Mouse (Mus musculus): Measurements from ENCODE around the gene Zfp213.
"Not testable (repeated sequence)": the region's sequence is repeated elsewhere in the genome, so short reads cannot be mapped to it uniquely, and the experiment has no call there.

DNA sequence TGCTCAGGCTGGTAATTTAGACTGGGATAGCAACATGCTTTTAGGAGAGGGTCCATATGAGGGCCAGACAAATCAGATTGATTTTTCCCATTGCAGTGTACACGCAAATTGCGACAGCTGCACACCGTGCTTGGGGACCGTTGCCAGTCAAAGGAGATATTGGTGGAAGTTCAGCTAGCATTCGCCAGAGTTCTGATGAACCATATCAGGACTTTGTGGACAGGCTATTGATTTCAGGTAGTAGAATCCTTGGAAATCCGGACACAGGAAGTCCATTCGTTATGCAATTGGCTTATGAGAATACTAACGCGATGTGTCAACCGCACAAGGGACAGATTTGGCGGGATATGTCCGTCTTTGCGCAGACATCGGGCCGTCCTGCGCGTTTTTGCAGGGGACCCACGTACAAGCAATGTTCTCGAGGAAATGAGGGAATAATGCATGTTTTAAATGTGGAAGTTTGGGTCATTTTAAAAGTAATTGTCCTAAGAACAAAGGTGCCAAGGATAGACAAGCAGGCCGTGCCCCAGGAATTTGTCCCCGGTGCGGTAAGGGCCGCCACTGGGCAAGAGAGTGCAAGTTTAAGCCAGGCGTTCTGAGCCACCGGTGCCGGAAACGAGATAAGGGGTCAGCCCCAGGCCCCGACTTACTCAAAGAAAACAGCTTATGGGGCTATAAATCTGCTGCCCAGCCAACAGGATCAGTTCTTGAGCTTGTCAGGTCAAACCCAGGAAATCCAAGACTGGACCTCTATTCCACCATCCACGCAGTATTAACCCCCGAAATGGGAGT is 40.9 kb downstream of the Zfp213 start:
- not testable (repeated sequence) for TF ChIP-seq CTCF, POLR2A (IDR thresholded peaks at IDR 0.05; ENCODE audit: insufficient read depth, low read depth, low read length)

Measured in olfactory bulb, adult 2 months (tissue).